Mouse (Mus musculus): ENCODE measurements around the gene BC030499. TPM values are rescaled to one million over a fixed set of nuclear protein-coding genes. Genes with fewer than 3 reads are reported as not detected.
"Not testable (repeated sequence)": the region's sequence is repeated elsewhere in the genome, so short reads cannot be mapped to it uniquely, and the experiment has no call there.

BC030499 gene
- polyA plus RNA-seq, 1 experiment from 2014 or later = 0.52 TPM

- peaks cover 15% of the 10 kb centered on the region for H3K4me1 ChIP-seq
- 92% methylated on average over 6 of the region's 6 CpGs for WGBS
- H3K4me3 ChIP-seq = no peak overlapping the region
- no peak for ATAC-seq (ENCODE audit: insufficient number of reproducible peaks, insufficient read depth, low FRiP score, low TSS enrichment)
- no peaks in the 10 kb centered on the region for H3K9me3 ChIP-seq
- H3K27me3 ChIP-seq = no peaks in the 10 kb centered on the region
- H3K9ac ChIP-seq = no peak overlapping the region
- no peak overlapping the region for H3K4me2 ChIP-seq (replicated peaks)
- H3K27ac ChIP-seq = no peak overlapping the region
- peaks cover 63% of the 10 kb centered on the region for H3K36me3 ChIP-seq
Measured at GRCm38 (mm10) chr11:78265571-78265970, 25.1 kb upstream of the BC030499 start.

GRCm38 (mm10) chr11:78271986-78272385, 18.7 kb upstream of the BC030499 start:
- Histone ChIP-seq H3K4me1 (no peaks in the 10 kb centered on the region), H3K27me3 (no peaks in the 10 kb centered on the region), H3K4me2 (replicated peaks) (no peak overlapping the region), H3K9ac (no peak overlapping the region), H3K27ac (no peak overlapping the region), H3K36me3 (peaks cover 87% of the 10 kb centered on the region), H3K4me3 (no peak overlapping the region), H3K9me3 (no peaks in the 10 kb centered on the region)
- no peak for ATAC-seq (ENCODE audit: insufficient number of reproducible peaks, insufficient read depth, low FRiP score, low TSS enrichment)
- WGBS = 91% methylated on average over 13 of the region's 13 CpGs

- Histone ChIP-seq H3K27ac (no peak overlapping the region), H3K36me3 (peaks cover 92% of the 10 kb centered on the region), H3K9ac (no peak overlapping the region), H3K4me2 (replicated peaks) (no peak overlapping the region), H3K9me3 (no peaks in the 10 kb centered on the region), H3K4me1 (no peaks in the 10 kb centered on the region), H3K4me3 (no peak overlapping the region), H3K27me3 (no peaks in the 10 kb centered on the region)
- 97% methylated on average over 1 of the region's 1 CpGs for WGBS
- no peak for ATAC-seq (ENCODE audit: insufficient number of reproducible peaks, insufficient read depth, low FRiP score, low TSS enrichment)
Measured at GRCm38 (mm10) chr11:78275596-78275995, 15.0 kb upstream of the BC030499 start.

- H3K4me2 ChIP-seq (replicated peaks); ATAC-seq (ENCODE audit: insufficient number of reproducible peaks, insufficient read depth, low FRiP score, low TSS enrichment); H3K27me3 ChIP-seq; H3K27ac ChIP-seq; H3K9me3 ChIP-seq; H3K9ac ChIP-seq; H3K4me3 ChIP-seq; H3K4me1 ChIP-seq: not testable (repeated sequence)
- peaks cover 89% of the 10 kb centered on the region for H3K36me3 ChIP-seq
- 98% methylated on average over 4 of the region's 4 CpGs for WGBS
Measured at GRCm38 (mm10) chr11:78276169-78276568, 14.5 kb upstream of the BC030499 start.

GRCm38 (mm10) chr11:78278853-78279252, 11.8 kb upstream of the BC030499 start:
- 89% methylated on average over 7 of the region's 7 CpGs for WGBS
- Histone ChIP-seq H3K27me3 (no peaks in the 10 kb centered on the region), H3K4me3 (no peak overlapping the region), H3K27ac (no peak overlapping the region), H3K9ac (no peak overlapping the region), H3K4me1 (no peaks in the 10 kb centered on the region), H3K4me2 (replicated peaks) (no peak overlapping the region), H3K36me3 (peaks cover 87% of the 10 kb centered on the region), H3K9me3 (no peaks in the 10 kb centered on the region)
- no peak for ATAC-seq (ENCODE audit: insufficient number of reproducible peaks, insufficient read depth, low FRiP score, low TSS enrichment)

GRCm38 (mm10) chr11:78279586-78279985, 11.1 kb upstream of the BC030499 start:
- Histone ChIP-seq H3K27ac (no peak overlapping the region), H3K27me3 (no peaks in the 10 kb centered on the region), H3K36me3 (peaks cover 87% of the 10 kb centered on the region), H3K4me3 (no peak overlapping the region), H3K9me3 (no peaks in the 10 kb centered on the region), H3K9ac (no peak overlapping the region), H3K4me2 (replicated peaks) (no peak overlapping the region), H3K4me1 (no peaks in the 10 kb centered on the region)
- WGBS = 95% methylated on average over 4 of the region's 4 CpGs
- no peak for ATAC-seq (ENCODE audit: insufficient number of reproducible peaks, insufficient read depth, low FRiP score, low TSS enrichment)

- Histone ChIP-seq H3K4me2 (replicated peaks) (no peak overlapping the region), H3K27me3 (no peaks in the 10 kb centered on the region), H3K4me1 (no peaks in the 10 kb centered on the region), H3K9ac (no peak overlapping the region), H3K9me3 (no peaks in the 10 kb centered on the region), H3K27ac (no peak overlapping the region), H3K4me3 (no peak overlapping the region), H3K36me3 (peaks cover 69% of the 10 kb centered on the region)
- WGBS = 92% methylated on average over 7 of the region's 7 CpGs
- ATAC-seq (ENCODE audit: insufficient number of reproducible peaks, insufficient read depth, low FRiP score, low TSS enrichment) = no peak
Measured at GRCm38 (mm10) chr11:78289146-78289763, 1.4 kb upstream of the BC030499 start.

GRCm38 (mm10) chr11:78294585-78294984, 3.9 kb downstream of the BC030499 start:
- Histone ChIP-seq H3K9me3 (no peaks in the 10 kb centered on the region), H3K27me3 (no peaks in the 10 kb centered on the region), H3K27ac (no peak overlapping the region), H3K4me2 (replicated peaks) (no peak overlapping the region), H3K36me3 (peaks cover 28% of the 10 kb centered on the region), H3K4me3 (no peak overlapping the region), H3K9ac (no peak overlapping the region), H3K4me1 (no peaks in the 10 kb centered on the region)
- WGBS = 94% methylated on average over 6 of the region's 6 CpGs
- no peak for ATAC-seq (ENCODE audit: insufficient number of reproducible peaks, insufficient read depth, low FRiP score, low TSS enrichment)

GRCm38 (mm10) chr11:78300917-78301316, 10.3 kb downstream of the BC030499 start:
- H3K9ac ChIP-seq = peak overlapping the region; percentile 44; the same call in 1 of the 2 replicates
- ATAC-seq (ENCODE audit: insufficient number of reproducible peaks, insufficient read depth, low FRiP score, low TSS enrichment) = no peak
- peaks cover 16% of the 10 kb centered on the region for H3K36me3 ChIP-seq
- H3K4me2 ChIP-seq (replicated peaks) = peak overlapping the region; percentile 63
- H3K27me3 ChIP-seq = no peaks in the 10 kb centered on the region
- peak overlapping the region; percentile 76 for H3K27ac ChIP-seq
- WGBS = 61% methylated on average over 7 of the region's 7 CpGs
- no peaks in the 10 kb centered on the region for H3K9me3 ChIP-seq
- peak overlapping the region; percentile 74 for H3K4me3 ChIP-seq
- peaks cover 7% of the 10 kb centered on the region for H3K4me1 ChIP-seq

- peak within 1 kb of the TSS; percentile 74 for H3K4me3 ChIP-seq
- WGBS = under 1% methylated on average over 49 of the region's 49 CpGs
- H3K9ac ChIP-seq = peak within 1 kb of the TSS; percentile 64
- no peaks in the 10 kb centered on the region for H3K9me3 ChIP-seq
- H3K27ac ChIP-seq = peak within 1 kb of the TSS; percentile 76
- peak within 1 kb of the TSS; percentile 63 for H3K4me2 ChIP-seq (replicated peaks)
- peaks cover 16% of the 10 kb centered on the region for H3K36me3 ChIP-seq
- no peaks in the 10 kb centered on the region for H3K27me3 ChIP-seq
- peak; percentile 100 for ATAC-seq (ENCODE audit: insufficient number of reproducible peaks, insufficient read depth, low FRiP score, low TSS enrichment)
- peaks cover 8% of the 10 kb centered on the region for H3K4me1 ChIP-seq
Measured at GRCm38 (mm10) chr11:78301357-78302084, 10.9 kb downstream of the BC030499 start, which contains the start of gene Spag5. Gene Spag5 (plus strand): TSS chr11:78301529.

GRCm38 (mm10) chr11:78305272-78305671, 14.6 kb downstream of the BC030499 start:
- no peak overlapping the region for H3K27ac ChIP-seq
- H3K9me3 ChIP-seq = no peaks in the 10 kb centered on the region
- peaks cover 12% of the 10 kb centered on the region for H3K4me1 ChIP-seq
- WGBS = 90% methylated on average over 4 of the region's 4 CpGs
- H3K9ac ChIP-seq = no peak overlapping the region
- H3K4me3 ChIP-seq = no peak overlapping the region
- ATAC-seq (ENCODE audit: insufficient number of reproducible peaks, insufficient read depth, low FRiP score, low TSS enrichment) = no peak
- H3K4me2 ChIP-seq (replicated peaks) = no peak overlapping the region
- H3K36me3 ChIP-seq = peaks cover 34% of the 10 kb centered on the region
- H3K27me3 ChIP-seq = no peaks in the 10 kb centered on the region

GRCm38 (mm10) chr11:78310861-78311511, 20.3 kb downstream of the BC030499 start:
- no peak overlapping the region for H3K9ac ChIP-seq
- H3K4me1 ChIP-seq = peaks cover 5% of the 10 kb centered on the region; the same call in 1 of the 2 replicates
- 89% methylated on average over 8 of the region's 8 CpGs for WGBS
- no peak overlapping the region for H3K4me2 ChIP-seq (replicated peaks)
- no peak for ATAC-seq (ENCODE audit: insufficient number of reproducible peaks, insufficient read depth, low FRiP score, low TSS enrichment)
- no peak overlapping the region for H3K27ac ChIP-seq
- no peaks in the 10 kb centered on the region for H3K9me3 ChIP-seq
- peaks cover 69% of the 10 kb centered on the region for H3K36me3 ChIP-seq
- no peaks in the 10 kb centered on the region for H3K27me3 ChIP-seq
- no peak overlapping the region for H3K4me3 ChIP-seq
